Mouse (Mus musculus) MEL (cell line): Measurements from ENCODE around the gene Sh2d1b1.

Source experiments
- CTCF ChIP-seq, 3 experiments: IDR thresholded peaks in 2 of 3; conservative IDR thresholded peaks in 1 of 3; 2 replicates each; pipeline ENCODE4 v1.5.1; 2011 to 2012; ENCODE audit warnings: low read length in 3 of 3, low read depth in 2 of 3, mild to moderate bottlenecking in 2 of 3, improper control_type of control experiment in 1 of 3, inconsistent platforms in 1 of 3, mixed read lengths in 1 of 3, moderate library complexity in 1 of 3; ENCODE audit not compliant: control insufficient read depth in 1 of 3, insufficient read depth in 1 of 3, poor library complexity in 1 of 3, severe bottlenecking in 1 of 3
- GATA1 ChIP-seq: IDR thresholded peaks from 2 replicates; pipeline ENCODE4 v1.6.1; 2011; ENCODE audit warnings: low read depth, low read length, improper control_type of control experiment
- MAFK ChIP-seq: IDR thresholded peaks from 2 replicates; pipeline ENCODE4 v1.6.1; 2011; ENCODE audit warnings: low read depth, mild to moderate bottlenecking, low read length, improper control_type of control experiment, borderline replicate concordance

- TF ChIP-seq CTCF (IDR thresholded peaks at IDR 0.05 in 2 of 3, conservative IDR thresholded peaks at IDR 0.05 in 1 of 3; ENCODE audit: control insufficient read depth in 1 of 3, insufficient read depth in 1 of 3, low read depth in 2 of 3, low read length in 3 of 3, poor library complexity in 1 of 3, severe bottlenecking in 1 of 3) (no peak), GATA1 (no peak), MAFK (no peak)
These were observed 27.9 kb downstream of the Sh2d1b1 start for GRCm38 (mm10) chr1:170305002-170305401.
